Mouse (Mus musculus) cerebellum, postnatal 25 days (tissue): ENCODE data around the gene Agpat2.

Source experiments
- DNase-seq, 2 experiments: peaks; one replicate each; pipeline ENCODE4 v3.0.0; 2021; ENCODE audit warnings: mixed read lengths in 2 of 2

Gene Agpat2

GRCm38 (mm10) chr2:26573396-26573795, 30.8 kb downstream of the Agpat2 start:
- DNase-seq, result no peak

DNA sequence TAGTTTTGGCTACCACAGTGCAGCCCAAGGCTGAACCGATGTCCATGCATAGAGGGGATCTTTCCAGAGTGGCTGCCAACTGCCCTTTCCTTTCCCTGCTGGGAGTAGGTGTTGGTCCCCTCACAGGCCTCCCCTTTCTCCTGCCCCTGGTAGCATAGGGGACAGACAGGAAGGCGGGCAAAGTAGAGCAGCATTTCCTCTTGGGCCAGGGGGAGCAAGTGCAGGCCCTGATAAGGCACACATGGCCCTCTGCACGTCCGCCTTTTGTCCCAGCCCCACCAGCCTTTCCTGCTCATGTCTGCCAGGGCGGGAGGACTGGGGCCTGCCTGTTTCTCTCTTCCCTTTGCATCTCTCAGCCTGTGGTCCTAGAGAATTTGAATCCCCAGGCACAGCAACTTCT, 32.4 kb downstream of the Agpat2 start:
- no peak for DNase-seq

GRCm38 (mm10) chr2:26571400-26571799, 32.8 kb downstream of the Agpat2 start:
- DNase-seq, result no peak

- DNase-seq, result peak; percentile 31 to 56
Observed at GRCm38 (mm10) chr2:26570034-26570433, 34.2 kb downstream of the Agpat2 start.

GRCm38 (mm10) chr2:26566221-26566620, 38.0 kb downstream of the Agpat2 start:
- DNase-seq, result peak; percentile 42 to 57

DNA sequence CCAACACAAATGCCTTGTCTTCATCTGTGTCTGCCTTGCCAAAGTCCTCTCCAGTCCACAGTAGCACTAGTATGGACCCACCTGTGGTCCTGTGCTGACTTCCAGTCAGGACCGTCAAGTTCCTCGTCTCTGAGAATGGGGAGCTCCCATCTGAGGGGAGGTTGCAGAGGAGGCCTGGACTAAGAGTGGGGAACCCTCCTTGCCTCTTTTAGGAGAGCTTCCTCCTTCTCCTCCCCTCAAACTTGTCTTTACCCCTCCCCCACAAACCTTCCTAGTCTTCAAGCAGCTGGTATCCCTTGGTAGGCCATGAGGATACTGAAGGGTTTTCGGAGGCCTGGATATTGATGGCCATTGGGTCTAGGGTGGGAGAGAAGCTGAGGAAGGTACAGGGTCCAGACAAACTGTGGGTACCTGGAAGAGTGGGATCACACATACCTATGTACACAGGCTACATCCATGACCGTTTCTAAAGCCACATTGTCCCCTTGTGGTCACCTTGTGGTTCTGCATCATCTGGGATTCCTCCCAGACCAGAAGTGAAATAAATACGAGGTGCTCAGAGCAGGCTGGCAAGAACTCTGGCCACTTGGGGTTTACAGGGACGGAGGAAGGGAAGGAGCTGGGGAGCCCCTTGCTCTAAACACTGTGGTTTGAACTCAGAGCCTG, 42.7 kb downstream of the Agpat2 start:
- no peak for DNase-seq

DNA sequence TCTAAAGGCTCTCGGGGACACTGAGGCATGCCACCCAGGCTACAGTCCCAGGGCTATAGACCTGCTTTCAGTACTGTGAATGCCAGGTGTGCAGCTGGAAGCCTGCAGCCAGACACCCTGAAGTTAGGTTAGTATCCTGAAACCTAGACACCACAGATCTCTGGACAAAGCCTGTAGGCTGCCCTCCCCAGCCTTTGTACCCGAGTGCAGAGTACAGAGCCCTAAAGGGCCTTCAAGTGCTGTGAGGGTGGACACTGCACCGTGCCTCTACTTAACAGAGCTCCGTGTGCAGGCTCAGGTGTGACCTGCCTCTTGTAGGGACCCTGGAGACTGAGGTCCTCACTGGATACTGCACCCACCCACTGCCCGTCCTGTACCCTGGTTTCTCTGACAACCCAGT, 43.7 kb downstream of the Agpat2 start:
- DNase-seq, result no peak

GRCm38 (mm10) chr2:26556535-26556993, 47.7 kb downstream of the Agpat2 start:
- DNase-seq, result no peak

GRCm38 (mm10) chr2:26555076-26555475, 49.1 kb downstream of the Agpat2 start:
- DNase-seq, result no peak

DNA sequence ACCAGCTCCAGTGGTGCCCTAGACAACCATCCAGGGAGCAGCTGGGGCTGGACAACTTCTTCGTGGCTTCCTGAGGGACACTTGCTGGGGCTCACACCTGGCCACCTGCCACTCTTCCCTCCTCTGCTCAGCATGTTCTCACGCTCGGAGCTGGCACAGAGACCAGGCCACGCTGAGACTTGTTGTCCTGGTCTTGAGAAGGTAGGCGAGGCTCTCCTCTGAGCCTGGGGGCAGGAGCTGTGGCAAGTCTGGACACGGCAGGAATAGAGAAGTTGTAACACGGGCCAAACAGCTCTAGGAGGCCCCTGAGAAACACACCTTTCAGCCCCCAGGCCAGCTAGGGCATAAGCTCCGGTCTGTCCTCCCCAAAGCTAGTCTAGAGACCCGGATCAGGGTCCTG, 50.3 kb downstream of the Agpat2 start:
- DNase-seq, result no peak

DNA sequence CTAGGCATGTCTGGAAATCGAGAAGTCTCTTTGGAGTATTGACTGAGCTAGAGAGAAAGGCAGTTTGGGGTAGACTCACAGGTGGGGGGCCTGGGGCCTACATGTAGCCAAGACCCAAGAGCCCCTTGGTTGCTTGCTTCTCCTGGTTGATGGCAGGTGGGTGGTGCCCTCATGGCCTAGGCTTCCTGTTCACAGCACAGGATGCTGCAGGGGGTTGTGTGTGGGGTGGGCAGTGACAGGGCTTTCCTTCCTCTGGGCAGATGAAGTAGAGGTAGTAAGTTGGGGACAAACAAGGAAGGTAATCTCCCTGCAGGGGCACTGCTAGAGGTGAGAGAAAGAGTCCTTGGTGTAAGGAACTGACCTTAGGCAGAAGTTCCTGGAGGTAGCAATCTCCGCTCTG, 52.2 kb downstream of the Agpat2 start:
- no peak for DNase-seq

DNA sequence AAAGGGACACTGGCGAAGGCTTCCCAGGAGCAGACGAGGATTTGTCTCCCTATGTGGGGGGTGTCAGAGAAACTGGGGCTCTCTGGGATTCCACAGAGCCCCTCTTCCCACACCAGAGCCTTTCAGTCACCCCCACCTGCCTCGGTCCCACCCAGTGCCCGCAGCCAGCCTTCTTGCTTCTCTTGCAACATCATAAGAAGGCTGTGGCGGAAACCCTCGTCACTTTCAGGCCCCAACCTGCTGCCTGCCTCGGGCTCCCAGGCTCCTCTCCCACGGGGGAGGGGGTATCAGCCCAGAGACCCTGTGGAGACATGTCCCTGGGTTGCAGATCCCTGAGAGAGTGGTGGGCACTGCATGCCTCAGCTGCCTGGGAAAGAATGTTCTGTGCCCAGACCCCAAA, 52.8 kb downstream of the Agpat2 start:
- DNase-seq, result no peak

GRCm38 (mm10) chr2:26550777-26551176, 53.4 kb downstream of the Agpat2 start:
- DNase-seq, result no peak

DNA sequence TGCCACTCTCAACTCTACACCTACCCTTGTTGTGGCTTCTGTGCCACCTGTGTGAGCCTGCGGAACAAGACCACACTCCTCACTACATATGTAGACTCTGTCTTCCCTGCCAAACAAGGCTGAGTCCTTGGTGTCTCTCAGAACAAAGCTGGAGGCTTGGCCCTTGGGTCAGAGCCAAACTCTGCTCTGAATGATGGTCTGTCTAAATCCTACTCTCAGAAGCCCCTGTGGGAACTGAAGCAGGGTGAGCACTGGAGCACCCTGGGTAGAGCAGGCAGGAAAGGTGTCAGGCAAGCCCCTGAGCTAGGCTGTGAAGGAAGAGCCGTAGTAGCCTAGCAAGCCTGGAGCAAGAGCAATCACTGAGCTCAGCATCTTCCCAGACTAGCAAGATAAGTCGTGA, 54.0 kb downstream of the Agpat2 start:
- no peak for DNase-seq

- DNase-seq, result no peak
Observed at GRCm38 (mm10) chr2:26549801-26550200, 54.4 kb downstream of the Agpat2 start.

DNA sequence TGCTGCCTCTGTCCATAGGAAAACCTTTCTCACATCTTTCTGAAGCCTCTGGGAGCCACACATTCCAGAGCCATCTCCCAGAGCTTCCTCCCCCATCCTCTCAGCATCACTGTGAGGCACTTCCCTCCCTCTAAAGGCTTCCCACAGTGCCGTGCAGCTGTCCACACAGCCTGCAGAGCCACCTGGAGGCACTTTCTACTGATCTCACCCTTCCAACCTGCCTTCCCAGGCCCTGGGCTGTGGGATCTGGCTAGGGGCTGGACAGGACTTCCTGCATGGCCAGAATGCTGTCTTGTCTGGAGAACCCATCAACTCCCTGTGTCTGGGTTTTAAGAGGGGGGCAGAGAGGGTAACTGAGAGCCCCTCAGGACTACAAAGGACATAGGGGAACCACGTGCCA, 56.7 kb downstream of the Agpat2 start:
- DNase-seq, result peak; percentile 23 to 27

- no peak for DNase-seq
Observed at GRCm38 (mm10) chr2:26544265-26544664, 60.0 kb downstream of the Agpat2 start.

DNA sequence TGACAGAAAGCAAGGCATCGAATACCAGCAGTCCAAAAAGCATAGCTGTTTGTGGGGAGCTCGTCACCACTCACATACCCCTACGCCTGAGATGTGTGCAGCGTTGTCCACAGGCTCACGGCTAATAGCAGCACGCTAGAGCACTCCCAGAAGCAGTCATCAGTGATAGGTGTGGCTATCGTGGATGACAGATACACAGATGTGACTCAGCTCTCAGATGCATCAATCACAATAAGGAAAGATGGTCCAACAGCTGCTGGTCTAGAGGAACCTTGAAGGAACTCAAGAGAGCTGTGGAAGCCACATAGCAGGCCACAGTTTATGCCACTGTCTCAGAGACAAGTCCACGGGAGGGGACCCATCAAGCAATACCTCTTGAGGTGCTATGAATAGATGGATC, 60.4 kb downstream of the Agpat2 start:
- DNase-seq, result no peak

DNA sequence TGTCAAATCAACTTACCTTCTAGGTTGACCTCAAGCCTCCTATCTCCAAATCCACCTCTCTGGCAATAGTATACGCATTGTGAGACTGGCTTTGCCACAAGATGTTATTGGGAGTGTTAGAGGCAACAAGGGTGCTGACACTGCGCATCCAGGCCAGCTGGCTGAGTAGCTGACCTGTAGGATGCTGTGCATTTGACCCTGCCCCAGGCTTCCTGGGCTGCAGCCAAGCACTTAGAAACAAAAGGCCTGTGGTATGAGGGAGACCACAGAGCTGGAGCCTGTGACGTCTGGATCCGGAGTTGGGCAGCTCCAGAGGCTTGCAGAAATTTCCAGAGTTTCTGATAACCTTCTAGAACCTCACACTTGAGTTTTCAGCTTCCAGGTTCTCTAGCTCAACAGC, 61.1 kb downstream of the Agpat2 start:
- DNase-seq, result no peak
